Mouse (Mus musculus): ENCODE results near the gene Trp53i13. TPM values are rescaled to one million over a fixed set of nuclear protein-coding genes. Genes with fewer than 3 reads are reported as not detected.

Trp53i13 gene
- polyA plus RNA-seq, 1 experiment, result 46.8 TPM

DNA sequence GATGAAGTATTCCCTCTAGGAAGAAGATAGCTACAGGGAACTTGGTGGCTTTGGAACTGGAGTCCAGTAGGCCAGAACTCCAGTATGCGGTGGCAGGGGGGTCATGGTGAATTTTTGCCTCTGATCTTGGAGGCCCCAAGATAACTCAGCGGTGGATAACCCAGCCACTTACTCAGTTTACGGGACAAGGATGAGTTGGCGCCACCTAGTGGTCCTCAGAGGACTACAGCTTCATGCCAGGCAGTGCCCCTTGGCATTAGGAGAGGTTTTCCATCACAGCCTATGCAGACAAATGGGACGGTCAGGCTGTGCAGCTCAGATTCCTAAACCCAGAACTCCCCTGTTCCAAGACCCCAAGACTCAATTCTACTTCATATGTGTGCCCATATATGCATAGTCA lies 14.4 kb downstream of the Trp53i13 start:
- Histone ChIP-seq H3K4me1 (ENCODE audit: control insufficient read depth, insufficient read depth, insufficient read length, low read length) (peaks cover 44% of the 10 kb centered on the region), H3K4me3 (ENCODE audit: low read depth, low read length) (no peak overlapping the region), H3K27me3 (ENCODE audit: control insufficient read depth, insufficient read depth, low read length) (no peaks in the 10 kb centered on the region), H3K36me3 (ENCODE audit: control insufficient read depth, insufficient read depth, low read length) (peaks cover 46% of the 10 kb centered on the region), H3K27ac (ENCODE audit: insufficient read depth, low read depth, low read length) (no peak overlapping the region)
- TF ChIP-seq CTCF (IDR thresholded peaks at IDR 0.05; ENCODE audit: extremely low read depth, insufficient read length, insufficient replicate concordance, low read depth, low read length), result peak; percentile 87; the same call in 1 of the 2 replicates
- TF ChIP-seq POLR2A (IDR thresholded peaks at IDR 0.05; ENCODE audit: low read depth, low read length), result no peak
- 19% methylated on average over 5 of the region's 5 CpGs for WGBS

DNA sequence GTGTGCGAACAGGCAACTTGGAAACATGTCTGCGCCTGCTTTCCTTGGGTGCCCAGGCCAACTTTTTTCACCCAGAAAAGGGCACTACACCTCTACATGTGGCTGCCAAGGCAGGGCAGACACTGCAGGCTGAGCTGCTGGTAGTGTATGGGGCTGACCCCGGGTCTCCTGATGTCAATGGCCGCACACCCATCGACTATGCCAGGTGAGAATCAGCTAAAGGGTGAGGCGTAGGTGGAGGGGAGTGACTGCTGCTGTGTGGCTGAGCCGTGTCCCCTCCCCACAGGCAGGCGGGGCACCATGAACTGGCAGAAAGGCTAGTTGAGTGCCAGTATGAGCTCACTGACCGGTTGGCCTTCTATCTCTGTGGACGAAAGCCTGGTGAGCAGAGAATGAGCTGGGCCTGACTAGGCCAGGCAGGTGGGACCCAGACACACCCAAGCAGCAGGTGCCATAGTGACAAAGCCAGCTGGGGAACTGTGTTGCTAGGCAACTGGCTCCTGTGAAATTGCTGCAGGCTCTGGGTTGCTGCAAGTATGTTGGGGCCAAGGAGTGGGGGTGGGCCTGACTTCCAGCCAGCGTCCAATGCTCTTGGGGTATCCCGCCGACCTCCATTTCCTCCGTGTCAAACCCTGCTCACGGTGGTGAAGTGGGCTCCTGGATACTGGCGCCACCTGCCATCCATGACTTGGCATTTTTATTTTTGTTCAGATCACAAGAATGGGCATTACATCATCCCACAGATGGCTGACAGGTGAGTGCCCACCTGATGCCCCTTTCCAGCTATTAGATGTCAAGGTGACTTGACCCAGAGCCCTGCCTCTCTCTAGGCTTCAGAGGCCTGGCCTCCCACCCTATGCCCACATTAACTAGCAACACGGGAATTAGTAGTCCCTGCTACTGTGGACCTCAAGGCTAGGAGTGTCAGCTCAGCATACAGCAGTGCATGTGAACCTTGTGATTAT lies 15.1 kb downstream of the Trp53i13 start:
- H3K27me3 ChIP-seq (ENCODE audit: control insufficient read depth, insufficient read depth, low read length), result no peaks in the 10 kb centered on the region
- no peak overlapping the region for H3K4me3 ChIP-seq (ENCODE audit: low read depth, low read length)
- TF ChIP-seq CTCF (IDR thresholded peaks at IDR 0.05; ENCODE audit: extremely low read depth, insufficient read length, insufficient replicate concordance, low read depth, low read length) (no peak), POLR2A (IDR thresholded peaks at IDR 0.05; ENCODE audit: low read depth, low read length) (no peak)
- H3K27ac ChIP-seq (ENCODE audit: insufficient read depth, low read depth, low read length), result no peak overlapping the region
- H3K36me3 ChIP-seq (ENCODE audit: control insufficient read depth, insufficient read depth, low read length), result peaks cover 42% of the 10 kb centered on the region
- WGBS, result 69% methylated on average over 17 of the region's 17 CpGs
- peaks cover 44% of the 10 kb centered on the region for H3K4me1 ChIP-seq (ENCODE audit: control insufficient read depth, insufficient read depth, insufficient read length, low read length)

DNA sequence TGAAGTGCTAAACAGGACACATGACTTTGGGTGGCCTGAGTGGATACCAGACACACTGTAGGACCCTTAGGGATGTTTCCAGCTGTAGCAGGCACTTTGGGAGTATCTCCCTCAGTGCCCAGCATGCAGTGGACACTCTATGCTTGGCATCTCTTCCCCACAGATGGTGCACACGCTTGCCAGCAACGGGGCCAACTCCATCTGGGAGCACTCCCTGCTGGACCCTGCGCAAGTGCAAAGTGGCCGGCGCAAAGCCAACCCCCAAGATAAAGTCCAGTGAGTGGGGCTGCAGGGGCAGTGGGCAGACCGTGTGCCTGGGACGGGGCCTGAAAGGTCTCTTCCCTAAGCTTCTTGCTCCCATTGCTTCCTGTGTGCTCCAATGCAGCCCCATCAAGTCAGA lies 16.4 kb downstream of the Trp53i13 start:
- Histone ChIP-seq H3K27ac (ENCODE audit: insufficient read depth, low read depth, low read length) (no peak overlapping the region), H3K4me3 (ENCODE audit: low read depth, low read length) (no peak overlapping the region), H3K4me1 (ENCODE audit: control insufficient read depth, insufficient read depth, insufficient read length, low read length) (peaks cover 40% of the 10 kb centered on the region), H3K27me3 (ENCODE audit: control insufficient read depth, insufficient read depth, low read length) (no peaks in the 10 kb centered on the region), H3K36me3 (ENCODE audit: control insufficient read depth, insufficient read depth, low read length) (peaks cover 32% of the 10 kb centered on the region)
- TF ChIP-seq CTCF (IDR thresholded peaks at IDR 0.05; ENCODE audit: extremely low read depth, insufficient read length, insufficient replicate concordance, low read depth, low read length), result no peak
- no peak for TF ChIP-seq POLR2A (IDR thresholded peaks at IDR 0.05; ENCODE audit: low read depth, low read length)
- WGBS, result 89% methylated on average over 7 of the region's 7 CpGs

DNA sequence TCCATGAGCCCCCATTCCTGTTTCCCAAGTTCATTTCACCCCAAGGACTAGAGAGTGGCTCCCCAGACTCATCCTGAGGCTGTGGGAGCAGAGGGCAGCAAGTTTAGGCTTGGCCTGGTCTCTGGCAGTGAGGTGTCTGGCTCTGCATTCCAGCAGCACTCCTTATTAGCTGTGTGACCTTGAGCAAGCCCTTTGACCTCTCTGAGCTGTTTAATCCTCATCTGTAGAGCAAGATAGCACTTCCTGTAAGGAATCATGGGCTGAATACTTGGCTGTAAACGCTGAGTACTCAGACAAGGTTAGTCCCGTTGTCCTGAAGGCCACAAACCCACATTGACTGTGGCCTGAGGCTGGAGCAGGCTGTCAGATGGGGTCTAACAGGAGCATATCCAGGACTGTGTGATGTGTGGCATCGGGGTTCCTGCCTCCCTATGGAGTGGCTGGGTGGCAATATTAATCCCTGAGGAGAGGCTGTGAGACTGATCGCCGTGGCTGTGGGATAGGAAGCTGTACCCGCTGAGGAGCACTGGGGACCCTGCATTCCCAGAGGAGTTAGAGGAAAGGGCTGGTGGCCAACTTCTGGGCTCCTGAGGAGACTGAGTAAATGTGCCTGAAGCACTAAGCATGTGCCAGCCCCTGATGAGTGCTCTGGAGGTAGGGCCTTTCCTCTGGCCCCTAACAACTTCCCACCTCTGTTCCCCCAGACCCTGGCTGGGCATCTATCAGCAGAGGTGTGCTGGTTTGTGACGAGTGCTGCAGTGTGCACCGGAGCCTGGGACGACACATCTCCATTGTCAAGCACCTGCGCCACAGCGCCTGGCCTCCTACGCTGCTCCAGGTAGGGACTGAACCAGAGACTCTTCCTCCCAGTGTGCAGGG lies 17.3 kb downstream of the Trp53i13 start:
- WGBS, result 80% methylated on average over 12 of the region's 12 CpGs
- no peak overlapping the region for H3K4me3 ChIP-seq (ENCODE audit: low read depth, low read length)
- peaks cover 26% of the 10 kb centered on the region for H3K36me3 ChIP-seq (ENCODE audit: control insufficient read depth, insufficient read depth, low read length)
- peaks cover 38% of the 10 kb centered on the region for H3K4me1 ChIP-seq (ENCODE audit: control insufficient read depth, insufficient read depth, insufficient read length, low read length)
- no peaks in the 10 kb centered on the region for H3K27me3 ChIP-seq (ENCODE audit: control insufficient read depth, insufficient read depth, low read length)
- no peak for TF ChIP-seq CTCF (IDR thresholded peaks at IDR 0.05; ENCODE audit: extremely low read depth, insufficient read length, insufficient replicate concordance, low read depth, low read length)
- TF ChIP-seq POLR2A (IDR thresholded peaks at IDR 0.05; ENCODE audit: low read depth, low read length), result no peak
- H3K27ac ChIP-seq (ENCODE audit: insufficient read depth, low read depth, low read length), result peak overlapping the region; percentile 70

DNA sequence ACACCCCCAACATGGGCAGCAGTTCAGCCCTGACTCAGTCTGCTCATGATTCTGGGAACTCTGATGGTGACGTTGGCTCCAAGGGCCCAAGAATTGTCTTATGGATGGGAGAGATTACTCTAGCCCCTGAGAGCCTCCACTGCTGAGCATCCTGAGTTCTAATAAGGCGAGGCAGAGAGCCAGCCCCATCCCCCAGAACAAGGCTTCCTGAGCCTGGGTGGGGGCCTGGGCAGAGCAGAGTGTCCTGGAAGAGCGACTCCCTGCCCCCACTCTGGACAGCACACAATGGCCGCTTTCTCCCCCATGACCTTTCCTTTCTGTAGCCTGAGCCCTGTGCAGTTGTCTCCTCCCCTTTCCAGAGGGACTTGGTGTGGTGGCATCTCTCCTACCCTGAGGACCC lies 17.9 kb downstream of the Trp53i13 start:
- H3K27ac ChIP-seq (ENCODE audit: insufficient read depth, low read depth, low read length), result peak overlapping the region; percentile 70
- no peaks in the 10 kb centered on the region for H3K27me3 ChIP-seq (ENCODE audit: control insufficient read depth, insufficient read depth, low read length)
- peaks cover 22% of the 10 kb centered on the region for H3K36me3 ChIP-seq (ENCODE audit: control insufficient read depth, insufficient read depth, low read length)
- TF ChIP-seq CTCF (IDR thresholded peaks at IDR 0.05; ENCODE audit: extremely low read depth, insufficient read length, insufficient replicate concordance, low read depth, low read length) (no peak), POLR2A (IDR thresholded peaks at IDR 0.05; ENCODE audit: low read depth, low read length) (no peak)
- H3K4me3 ChIP-seq (ENCODE audit: low read depth, low read length), result no peak overlapping the region
- WGBS, result 87% methylated on average over 4 of the region's 4 CpGs
- peaks cover 38% of the 10 kb centered on the region for H3K4me1 ChIP-seq (ENCODE audit: control insufficient read depth, insufficient read depth, insufficient read length, low read length)

DNA sequence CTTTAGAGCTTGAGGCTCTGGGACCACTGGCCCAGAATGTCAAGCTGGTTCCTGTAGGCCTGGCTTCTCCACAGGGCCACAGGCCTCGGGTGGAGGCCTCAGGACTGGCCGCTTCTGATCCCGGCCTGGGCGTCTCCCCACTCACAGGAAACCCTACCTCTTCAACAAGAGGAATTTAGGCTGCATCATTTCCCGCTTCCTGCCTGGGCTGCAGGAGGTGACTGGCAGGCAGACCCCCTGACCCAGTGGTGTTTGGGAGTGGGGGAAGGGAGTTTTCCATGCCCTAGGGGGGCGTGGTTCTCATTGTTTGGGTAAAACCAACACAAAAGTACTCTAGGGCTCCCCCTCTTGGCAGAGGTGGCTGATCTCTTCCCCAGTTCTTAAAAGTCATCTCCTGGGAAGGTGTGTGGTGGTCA lies 18.4 kb downstream of the Trp53i13 start:
- Histone ChIP-seq H3K4me3 (ENCODE audit: low read depth, low read length) (no peak overlapping the region), H3K27me3 (ENCODE audit: control insufficient read depth, insufficient read depth, low read length) (no peaks in the 10 kb centered on the region), H3K27ac (ENCODE audit: insufficient read depth, low read depth, low read length) (peak overlapping the region; percentile 70), H3K36me3 (ENCODE audit: control insufficient read depth, insufficient read depth, low read length) (peaks cover 18% of the 10 kb centered on the region), H3K4me1 (ENCODE audit: control insufficient read depth, insufficient read depth, insufficient read length, low read length) (peaks cover 38% of the 10 kb centered on the region)
- 78% methylated on average over 6 of the region's 6 CpGs for WGBS
- TF ChIP-seq POLR2A (IDR thresholded peaks at IDR 0.05; ENCODE audit: low read depth, low read length), result no peak
- TF ChIP-seq CTCF (IDR thresholded peaks at IDR 0.05; ENCODE audit: extremely low read depth, insufficient read length, insufficient replicate concordance, low read depth, low read length), result peak; percentile 37; the same call in 1 of the 2 replicates

Data from small intestine, adult 2 months (tissue).